Mouse (Mus musculus): ENCODE results near the gene Srd5a3. TPM values are rescaled to one million over a fixed set of nuclear protein-coding genes. Genes with fewer than 3 reads are reported as not detected.

Srd5a3 gene
- polyA plus RNA-seq, 1 experiment from 2014 or later = 36.0 TPM

DNA sequence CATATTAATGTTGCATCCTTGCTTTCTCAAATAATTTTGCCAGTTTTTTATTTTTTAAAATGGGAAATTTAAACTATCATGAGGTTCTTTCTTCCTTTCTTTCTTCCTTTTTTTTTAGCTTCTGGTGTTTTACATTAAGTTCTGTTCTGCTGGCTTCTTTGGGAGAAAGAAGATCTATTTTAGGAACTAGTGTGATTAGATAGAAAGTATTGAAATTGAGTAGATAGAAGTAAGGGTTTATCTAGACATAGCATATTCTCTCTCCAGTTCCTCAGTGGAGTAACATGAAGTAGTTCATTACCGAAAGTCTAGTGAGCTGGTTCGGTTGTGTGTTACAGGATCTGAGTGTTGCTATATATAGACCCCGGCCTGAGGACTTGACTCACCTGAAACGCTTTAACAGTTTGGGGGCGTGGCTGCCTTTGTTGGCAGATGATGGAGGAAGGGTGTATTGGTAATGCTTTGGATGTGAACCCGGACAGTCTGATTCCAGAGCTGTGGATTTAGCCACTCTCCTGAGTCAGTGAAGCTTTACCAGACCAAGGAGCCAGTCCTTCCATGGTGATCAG is 54.4 kb downstream of the Srd5a3 start:
- Histone ChIP-seq H3K4me3 (replicated peaks; ENCODE audit: low read length) (no peak overlapping the region), H3K27ac (ENCODE audit: low read length) (no peak overlapping the region), H3K4me2 (ENCODE audit: low read depth, low read length) (no peak overlapping the region), H3K9me3 (replicated peaks; ENCODE audit: control insufficient read depth, low read length) (no peaks in the 10 kb centered on the region), H3K36me3 (ENCODE audit: control insufficient read depth, insufficient read depth, low read length) (peaks cover 3% of the 10 kb centered on the region; the same call in 1 of the 2 replicates), H3K4me1 (ENCODE audit: control insufficient read depth, insufficient read depth, low read length) (peaks cover 2% of the 10 kb centered on the region; the same call in 1 of the 2 replicates), H3K9ac (ENCODE audit: low read length) (no peak overlapping the region), H3K27me3 (ENCODE audit: control insufficient read depth, insufficient read depth, low read length) (no peaks in the 10 kb centered on the region)
- WGBS = 75% methylated on average over 6 of the region's 6 CpGs
- no peak for ATAC-seq (ENCODE audit: insufficient read depth, low FRiP score)

- ATAC-seq (ENCODE audit: insufficient read depth, low FRiP score) = no peak
- no peak overlapping the region for H3K9ac ChIP-seq (ENCODE audit: low read length)
- H3K4me3 ChIP-seq (replicated peaks; ENCODE audit: low read length) = no peak overlapping the region
- H3K27ac ChIP-seq (ENCODE audit: low read length) = no peak overlapping the region
- H3K27me3 ChIP-seq (ENCODE audit: control insufficient read depth, insufficient read depth, low read length) = no peaks in the 10 kb centered on the region
- peaks cover 15% of the 10 kb centered on the region; the same call in 1 of the 2 replicates for H3K36me3 ChIP-seq (ENCODE audit: control insufficient read depth, insufficient read depth, low read length)
- H3K4me1 ChIP-seq (ENCODE audit: control insufficient read depth, insufficient read depth, low read length) = no peaks in the 10 kb centered on the region
- no peak overlapping the region for H3K4me2 ChIP-seq (ENCODE audit: low read depth, low read length)
- WGBS = 88% methylated on average over 13 of the region's 13 CpGs
- no peaks in the 10 kb centered on the region for H3K9me3 ChIP-seq (replicated peaks; ENCODE audit: control insufficient read depth, low read length)
Observed at GRCm38 (mm10) chr5:76199346-76199745, 59.3 kb downstream of the Srd5a3 start.

DNA sequence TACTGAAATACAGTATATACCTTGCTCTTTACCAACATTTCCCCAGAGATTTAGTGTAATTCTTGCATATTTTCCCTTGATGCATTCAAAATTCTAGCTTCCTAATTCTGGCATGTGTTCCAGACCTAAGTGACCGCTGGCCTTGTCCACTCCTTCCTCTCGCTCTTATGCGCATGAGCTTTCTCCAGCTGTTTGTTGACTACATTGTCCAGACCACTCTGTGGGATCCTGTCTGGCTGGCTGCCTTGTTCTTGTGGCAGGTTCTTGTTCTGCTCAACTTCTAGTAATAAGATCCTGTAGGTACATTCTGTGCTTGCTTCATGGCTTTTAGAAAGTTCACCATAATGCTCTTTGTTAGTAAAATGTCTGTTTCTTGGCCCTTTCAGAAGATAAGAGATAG is 63.1 kb downstream of the Srd5a3 start:
- 84% methylated on average over 3 of the region's 3 CpGs for WGBS
- H3K27ac ChIP-seq (ENCODE audit: low read length) = no peak overlapping the region
- no peak for ATAC-seq (ENCODE audit: insufficient read depth, low FRiP score)
- no peak overlapping the region for H3K9ac ChIP-seq (ENCODE audit: low read length)
- H3K4me3 ChIP-seq (replicated peaks; ENCODE audit: low read length) = no peak overlapping the region
- no peaks in the 10 kb centered on the region for H3K4me1 ChIP-seq (ENCODE audit: control insufficient read depth, insufficient read depth, low read length)
- H3K9me3 ChIP-seq (replicated peaks; ENCODE audit: control insufficient read depth, low read length) = no peaks in the 10 kb centered on the region
- no peaks in the 10 kb centered on the region for H3K27me3 ChIP-seq (ENCODE audit: control insufficient read depth, insufficient read depth, low read length)
- no peak overlapping the region for H3K4me2 ChIP-seq (ENCODE audit: low read depth, low read length)
- H3K36me3 ChIP-seq (ENCODE audit: control insufficient read depth, insufficient read depth, low read length) = peaks cover 29% of the 10 kb centered on the region

Other genes starting within 250 kb of the Srd5a3 start
- gene Kdr, start 161.8 kb upstream of the Srd5a3 start, polyA plus RNA-seq (2015; fragmentation: Nextera tagmentation; extraction: Ambion mirVana) = 26.3 and 28.1 TPM in 2 replicates
- gene Tmem165, start 43.6 kb downstream of the Srd5a3 start, polyA plus RNA-seq (2015; fragmentation: Nextera tagmentation; extraction: Ambion mirVana) = 59.6 and 59.9 TPM in 2 replicates
- 12.5 and 13.0 TPM in 2 replicates for gene Clock, start 164.5 kb downstream of the Srd5a3 start, polyA plus RNA-seq (2015; fragmentation: Nextera tagmentation; extraction: Ambion mirVana)
- gene Pdcl2, start 190.9 kb downstream of the Srd5a3 start, polyA plus RNA-seq (2015; fragmentation: Nextera tagmentation; extraction: Ambion mirVana) = not detected in 2 replicates
- gene Nmu, start 223.5 kb downstream of the Srd5a3 start, polyA plus RNA-seq (2015; fragmentation: Nextera tagmentation; extraction: Ambion mirVana) = 0.17 TPM in 1 of 2 replicates, not detected in the other

Data from stomach, embryonic 16.5 days (tissue).